ENCODE assay signal across 8 mouse cellular contexts in the genomic region with DNA sequence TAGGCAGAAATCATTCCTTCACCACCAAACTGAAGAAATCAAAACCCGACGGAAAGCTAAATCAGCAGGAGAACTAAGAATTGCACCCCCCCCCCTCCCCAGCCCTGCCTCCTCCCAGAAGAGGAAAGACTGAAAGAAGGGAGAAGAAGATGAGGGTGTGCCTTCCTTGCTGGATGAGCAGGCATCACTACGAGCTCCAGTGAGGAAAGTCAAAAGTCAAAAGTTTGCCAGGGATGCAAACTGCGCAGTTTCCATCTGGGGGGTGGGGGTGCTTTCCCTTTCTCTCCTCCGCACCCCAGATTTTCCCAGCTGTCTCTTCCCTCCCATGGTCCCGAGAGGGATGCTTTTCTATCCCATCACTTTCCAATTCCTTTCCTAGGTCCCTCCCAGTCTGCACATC. TPM values are rescaled to one million over a fixed set of nuclear protein-coding genes. Genes with fewer than 3 reads are reported as not detected.
DNase-seq lines count a peak whose midpoint lies in the region; ATAC-seq lines count a peak whose summit lies in the region.

No protein-coding gene starts in this region.

- peak overlapping the region; percentile 75 for H3K4me2 ChIP-seq in kidney, embryonic 16.5 days (replicated peaks; ENCODE audit: low read depth, low read length)
- peak overlapping the region; percentile 96 for H3K4me2 ChIP-seq in embryonic facial prominence, embryonic 15.5 days (replicated peaks)
- H3K4me2 ChIP-seq in intestine, embryonic 16.5 days (ENCODE audit: low read depth, low read length) = peak overlapping the region; percentile 99
- peak overlapping the region; percentile 93 for H3K4me2 ChIP-seq in neural tube, embryonic 12.5 days (replicated peaks)

- H3K27ac ChIP-seq in kidney, embryonic 16.5 days (ENCODE audit: low read length) = no peak overlapping the region
- H3K27ac ChIP-seq in embryonic facial prominence, embryonic 15.5 days (replicated peaks) = no peak overlapping the region
- no peak overlapping the region for H3K27ac ChIP-seq in intestine, embryonic 16.5 days (ENCODE audit: low read length)
- no peak overlapping the region for H3K27ac ChIP-seq in neural tube, embryonic 12.5 days

- 16% methylated on average over 6 of the region's 6 CpGs for WGBS in kidney, embryonic 16.5 days
- WGBS in embryonic facial prominence, embryonic 15.5 days = 7% methylated on average over 6 of the region's 6 CpGs
- 15% methylated on average over 6 of the region's 6 CpGs for WGBS in intestine, embryonic 16.5 days
- 7% methylated on average over 6 of the region's 6 CpGs for WGBS in neural tube, embryonic 12.5 days

- no peak overlapping the region for H3K9ac ChIP-seq in kidney, embryonic 16.5 days (replicated peaks; ENCODE audit: low read length)
- H3K9ac ChIP-seq in embryonic facial prominence, embryonic 15.5 days = no peak overlapping the region
- H3K9ac ChIP-seq in intestine, embryonic 16.5 days (ENCODE audit: low read depth, low read length) = peak overlapping the region; percentile 67; the same call in 1 of the 2 replicates
- H3K9ac ChIP-seq in neural tube, embryonic 12.5 days = peak overlapping the region; percentile 59

- peaks cover 18% of the 10 kb centered on the region for H3K4me1 ChIP-seq in kidney, embryonic 16.5 days (ENCODE audit: insufficient read depth, low read length)
- H3K4me1 ChIP-seq in embryonic facial prominence, embryonic 15.5 days = peaks cover 20% of the 10 kb centered on the region
- H3K4me1 ChIP-seq in intestine, embryonic 16.5 days (ENCODE audit: control insufficient read depth, insufficient read depth, low read length) = peaks cover 14% of the 10 kb centered on the region
- H3K4me1 ChIP-seq in neural tube, embryonic 12.5 days = peaks cover 10% of the 10 kb centered on the region

- H3K27me3 ChIP-seq in kidney, embryonic 16.5 days (ENCODE audit: insufficient read depth, low read length) = peaks cover 19% of the 10 kb centered on the region
- H3K27me3 ChIP-seq in embryonic facial prominence, embryonic 15.5 days = peaks cover 29% of the 10 kb centered on the region
- peaks cover 14% of the 10 kb centered on the region; the same call in 1 of the 2 replicates for H3K27me3 ChIP-seq in intestine, embryonic 16.5 days (replicated peaks; ENCODE audit: control insufficient read depth, insufficient read depth, low read length)
- H3K27me3 ChIP-seq in neural tube, embryonic 12.5 days (replicated peaks) = peaks cover 38% of the 10 kb centered on the region

- H3K4me3 ChIP-seq in kidney, embryonic 16.5 days (ENCODE audit: low read length) = peak overlapping the region; percentile 48
- peak overlapping the region; percentile 53 for H3K4me3 ChIP-seq in embryonic facial prominence, embryonic 15.5 days (replicated peaks)
- peak overlapping the region; percentile 61 for H3K4me3 ChIP-seq in intestine, embryonic 16.5 days (ENCODE audit: low read length)
- H3K4me3 ChIP-seq in neural tube, embryonic 12.5 days = peak overlapping the region; percentile 48

- DNase-seq in kidney, adult 9 months = no peak
- no peak for DNase-seq in right cerebral cortex, postnatal 25 days
- no peak for DNase-seq in embryo, embryonic 10.5 days (ENCODE audit: low spot score)

- no peaks in the 10 kb centered on the region for H3K36me3 ChIP-seq in kidney, embryonic 16.5 days (ENCODE audit: insufficient read depth, low read length)
- H3K36me3 ChIP-seq in embryonic facial prominence, embryonic 15.5 days = no peaks in the 10 kb centered on the region
- no peaks in the 10 kb centered on the region for H3K36me3 ChIP-seq in intestine, embryonic 16.5 days (ENCODE audit: control insufficient read depth, insufficient read depth, low read length)
- no peaks in the 10 kb centered on the region for H3K36me3 ChIP-seq in neural tube, embryonic 12.5 days

- no peaks in the 10 kb centered on the region for H3K9me3 ChIP-seq in kidney, embryonic 16.5 days (ENCODE audit: low read length)
- H3K9me3 ChIP-seq in embryonic facial prominence, embryonic 15.5 days (replicated peaks) = no peaks in the 10 kb centered on the region
- H3K9me3 ChIP-seq in intestine, embryonic 16.5 days (ENCODE audit: control insufficient read depth, low read length) = no peaks in the 10 kb centered on the region
- H3K9me3 ChIP-seq in neural tube, embryonic 12.5 days = no peaks in the 10 kb centered on the region

- no peak for ATAC-seq in kidney, embryonic 16.5 days (ENCODE audit: low FRiP score, low TSS enrichment)
- ATAC-seq in embryonic facial prominence, embryonic 15.5 days (ENCODE audit: insufficient number of reproducible peaks, low FRiP score, low TSS enrichment, low read depth) = no peak
- ATAC-seq in intestine, embryonic 16.5 days = 0 out of 2 replicates have a peak, but pooled peaks have one; percentile 15
- no peak for ATAC-seq in neural tube, embryonic 12.5 days (ENCODE audit: low FRiP score, low read depth)
- ATAC-seq in inflammation-experienced regulatory T-cells, adult 6 months = no peak

RNA-seq across cellular contexts. Expression of a gene that starts 0.4 kb away (rescaled TPM):
- 23.4 and 24.0 TPM in 2 replicates for polyA plus RNA-seq in kidney, embryonic 16.5 days (2015; fragmentation: Nextera tagmentation; extraction: Ambion mirVana)
- polyA plus RNA-seq in embryonic facial prominence, embryonic 15.5 days (2015; fragmentation: Nextera tagmentation; extraction: Ambion mirVana) = 29.5 and 29.8 TPM in 2 replicates
- 10.8 and 11.7 TPM in 2 replicates for polyA plus RNA-seq in intestine, embryonic 16.5 days (2015; fragmentation: Nextera tagmentation; extraction: Ambion mirVana)
- polyA plus RNA-seq in neural tube, embryonic 12.5 days (2016; fragmentation: Nextera tagmentation; extraction: Ambion mirVana) = 32.6 and 39.2 TPM in 2 replicates
- polyA plus RNA-seq in inflammation-experienced regulatory T-cells, adult 6 months (2017; shearing (Covaris generic)) = not detected

Comparison
In these comparisons a context has a peak if more than half of its experiments do, and no peak if none do; other contexts are left out.
1. H3K9ac ChIP-seq: peak in intestine, embryonic 16.5 days (single experiment) and neural tube, embryonic 12.5 days (single experiment); none in kidney, embryonic 16.5 days (single experiment) and embryonic facial prominence, embryonic 15.5 days (single experiment).
2. RNA of a gene that starts 0.4 kb away (polyA plus RNA-seq): 32.6 to 39.2 TPM in neural tube, embryonic 12.5 days, 29.5 to 29.8 TPM in embryonic facial prominence, embryonic 15.5 days, 23.4 to 24.0 TPM in kidney, embryonic 16.5 days and 10.8 to 11.7 TPM in intestine, embryonic 16.5 days; not detected in inflammation-experienced regulatory T-cells, adult 6 months; every median in the first group is over 10 times any median in the second.
3. Peak in every context shown above with its lines, with median percentiles within 50 percentile points of each other: H3K4me2 ChIP-seq and H3K4me3 ChIP-seq.